ENCODE assay signal across 8 mouse cellular contexts in genomic region chr7:84272206-84272818, GRCm38 (mm10).
A peak's percentile ranks its signal among the peaks of the same experiment; 100 is the strongest.
DNase-seq lines count a peak whose midpoint lies in the region; ATAC-seq and TF ChIP-seq lines count a peak whose summit lies in the region.

No protein-coding gene starts in this region.

- TF ChIP-seq CTCF in forebrain, postnatal 0 days (IDR thresholded peaks at IDR 0.05; ENCODE audit: low read depth): peak; percentile 96
- peak; percentile 99 for TF ChIP-seq CTCF in lung, adult 2 months (IDR thresholded peaks at IDR 0.05; ENCODE audit: insufficient read depth, low read length)

- peak; percentile 90 for DNase-seq in ES-CJ7 (ENCODE audit: low read depth, low spot score)
- DNase-seq in cerebellum, adult 11-12 months: peak; percentile 69
- DNase-seq in forebrain, postnatal 0 days: peak; percentile 83
- peak; percentile 69 to 75 for DNase-seq in heart, postnatal 36 days
- DNase-seq in layer of hippocampus, adult 18-20 months (ENCODE audit: low spot score in 2 of 2): peak; percentile 65 to 80
- peak; percentile 76 for DNase-seq in lung, adult 2 months
- DNase-seq in testis, postnatal 14 days (ENCODE audit: low spot score): peak; percentile 43

- no peaks in the 10 kb centered on the region for H3K27me3 ChIP-seq in forebrain, postnatal 0 days (ENCODE audit: insufficient read depth, low read length)

- no peak overlapping the region for H3K27ac ChIP-seq in forebrain, postnatal 0 days (ENCODE audit: low read depth, low read length)

- no peaks in the 10 kb centered on the region for H3K4me1 ChIP-seq in forebrain, postnatal 0 days (ENCODE audit: insufficient read depth)
- peaks cover 3% of the 10 kb centered on the region; the same call in 1 of the 2 replicates for H3K4me1 ChIP-seq in lung, adult 2 months (ENCODE audit: control insufficient read depth, insufficient read depth, low read length)

- no peak overlapping the region for H3K9ac ChIP-seq in forebrain, postnatal 0 days

- ATAC-seq in forebrain, postnatal 0 days: peak; percentile 89
- ATAC-seq in neutrophil, adult 5-6 weeks (ENCODE audit: extremely low read depth, insufficient number of reproducible peaks, low FRiP score, poor library complexity, severe bottlenecking): peak; percentile 55

- H3K36me3 ChIP-seq in forebrain, postnatal 0 days (ENCODE audit: insufficient read depth): peaks cover 63% of the 10 kb centered on the region

- 28% methylated on average over 7 of the region's 7 CpGs for WGBS in forebrain, postnatal 0 days
- whole genome bisulfite sequencing in lung, adult 2 months: 22% methylated on average over 7 of the region's 7 CpGs

- intact Hi-C loops in heart, postnatal 36 days (cut with DNase I): loop anchor here (1.0 kb wide), 2 partner anchors 183 to 358 kb away; no protein-coding TSS in a partner anchor

- no peak for TF ChIP-seq POLR2A in lung, adult 2 months (IDR thresholded peaks at IDR 0.05; ENCODE audit: borderline replicate concordance, extremely low read depth, low read depth, low read length)

- H3K4me3 ChIP-seq in forebrain, postnatal 0 days (ENCODE audit: low read depth, low read length): no peak overlapping the region
- H3K4me3 ChIP-seq in lung, adult 2 months (replicated peaks; ENCODE audit: extremely low read depth, low read depth, low read length): no peak overlapping the region

- H3K4me2 ChIP-seq in forebrain, postnatal 0 days (ENCODE audit: low read depth): no peak overlapping the region

- no peaks in the 10 kb centered on the region for H3K9me3 ChIP-seq in forebrain, postnatal 0 days (ENCODE audit: low read length)
